Mouse (Mus musculus) myocyte (in vitro differentiated cells): Measurements from ENCODE around the gene Eif2s3x. TPM values are rescaled to one million over a fixed set of nuclear protein-coding genes. Genes with fewer than 3 reads are reported as not detected.

Source experiments
- H3K27me3 ChIP-seq: one replicate; pipeline ENCODE4 v1.6.1; 2011; ENCODE audit not compliant: control insufficient read depth, insufficient read depth, insufficient read length
- H3K36me3 ChIP-seq: one replicate; pipeline ENCODE4 v1.6.1; 2011; ENCODE audit not compliant: control insufficient read depth, insufficient read depth
- H3K4me2 ChIP-seq: one replicate; pipeline ENCODE4 v1.6.1; 2011; ENCODE audit warnings: low read depth, control low read depth
- H3K4me3 ChIP-seq: one replicate; pipeline ENCODE4 v1.5.1; 2011; ENCODE audit warnings: mild to moderate bottlenecking, control low read depth, moderate library complexity
- H3K79me2 ChIP-seq: one replicate; pipeline ENCODE4 v1.6.1; 2011; ENCODE audit not compliant: control insufficient read depth, insufficient read depth
- H3ac ChIP-seq: one replicate; pipeline ENCODE4 v1.6.1; 2011; ENCODE audit not compliant: control insufficient read depth, insufficient read length
- E2F4 ChIP-seq: IDR thresholded peaks from one replicate; pipeline ENCODE4 v1.6.1; 2011; ENCODE audit warnings: mild to moderate bottlenecking, control low read depth, moderate library complexity; ENCODE audit not compliant: insufficient read depth
- MAX ChIP-seq: IDR thresholded peaks from one replicate; pipeline ENCODE4 v1.6.1; 2011; ENCODE audit warnings: low read depth, mild to moderate bottlenecking, control low read depth
- MYOG ChIP-seq, 3 experiments: IDR thresholded peaks; one replicate each; pipeline ENCODE4 v1.6.1; 2011; ENCODE audit warnings: control low read depth in 2 of 3, low read depth in 2 of 3, mild to moderate bottlenecking in 2 of 3; ENCODE audit not compliant: insufficient read length in 2 of 3, control insufficient read depth in 1 of 3, insufficient read depth in 1 of 3
- POLR2A ChIP-seq: IDR thresholded peaks from one replicate; pipeline ENCODE4 v1.6.1; 2011; ENCODE audit warnings: low read depth, mild to moderate bottlenecking, control low read depth, moderate library complexity; ENCODE audit not compliant: insufficient read length
- REST ChIP-seq: IDR thresholded peaks from one replicate; pipeline ENCODE4 v1.6.1; 2011; ENCODE audit warnings: mild to moderate bottlenecking, control low read depth, moderate library complexity; ENCODE audit not compliant: insufficient read depth, insufficient read length
- SRF ChIP-seq: IDR thresholded peaks from one replicate; pipeline ENCODE4 v1.6.1; 2011; ENCODE audit warnings: low read depth; ENCODE audit not compliant: control insufficient read depth, insufficient read length
- TCF3 ChIP-seq: IDR thresholded peaks from one replicate; pipeline ENCODE4 v1.6.1; 2011; ENCODE audit warnings: low read depth, control low read depth; ENCODE audit not compliant: insufficient read length
- polyA plus RNA-seq: library from polyadenylated mRNA; unstranded; fragments of >200 nt; fragmentation: generic; extraction: Trizol; gene quantifications from one replicate; pipeline ENCODE4 v1.2.1, GENCODE M21; 2012; ENCODE audit warnings: missing spikeins

The Eif2s3x gene
- polyA plus RNA-seq, 1 experiment = 53.8 TPM

- Histone ChIP-seq H3K4me2 (no peak overlapping the region), H3K79me2 (no peaks in the 10 kb centered on the region), H3ac (no peak overlapping the region), H3K27me3 (no peaks in the 10 kb centered on the region), H3K36me3 (no peaks in the 10 kb centered on the region), H3K4me3 (no peak overlapping the region)
- no peak for TF ChIP-seq MAX
- no peak for TF ChIP-seq REST
- no peak for TF ChIP-seq E2F4
- TF ChIP-seq TCF3 = no peak
- TF ChIP-seq POLR2A = no peak
These were observed 70.5 kb downstream of the Eif2s3x start for GRCm38 (mm10) chrX:94142004-94142771.

- no peak for TF ChIP-seq MYOG (IDR thresholded peaks at IDR 0.05; ENCODE audit: control insufficient read depth in 1 of 3, insufficient read depth in 1 of 3, insufficient read length in 2 of 3, low read depth in 2 of 3)
- TF ChIP-seq SRF = no peak
- no peak overlapping the region for H3ac ChIP-seq
- no peaks in the 10 kb centered on the region for H3K27me3 ChIP-seq
- H3K36me3 ChIP-seq = no peaks in the 10 kb centered on the region
- no peak overlapping the region for H3K4me3 ChIP-seq
- H3K4me2 ChIP-seq = no peak overlapping the region
- no peaks in the 10 kb centered on the region for H3K79me2 ChIP-seq
These were observed 72.6 kb downstream of the Eif2s3x start for GRCm38 (mm10) chrX:94140080-94140479.

Other genes starting within 250 kb of the Eif2s3x start
- not detected for gene AU015836, start 244.2 kb downstream of the Eif2s3x start, polyA plus RNA-seq
- gene Zfx, start 89.2 kb downstream of the Eif2s3x start, polyA plus RNA-seq = 4.7 TPM
- gene Klhl15, start 21.7 kb upstream of the Eif2s3x start, polyA plus RNA-seq = 3.8 TPM
- not detected for gene Fam90a1b, start 153.9 kb upstream of the Eif2s3x start, polyA plus RNA-seq
- gene Apoo, start 154.3 kb upstream of the Eif2s3x start, polyA plus RNA-seq = 45.9 TPM